Mouse (Mus musculus): ENCODE results near the gene Padi3. TPM values are rescaled to one million over a fixed set of nuclear protein-coding genes. Genes with fewer than 3 reads are reported as not detected.

The Padi3 gene
- polyA plus RNA-seq, 1 experiment: not detected

- Histone ChIP-seq H3K27me3 (ENCODE audit: control insufficient read depth) (peaks cover 14% of the 10 kb centered on the region), H3K9me3 (ENCODE audit: control insufficient read depth, low read length) (no peaks in the 10 kb centered on the region), H3K4me1 (ENCODE audit: control insufficient read depth) (peaks cover 8% of the 10 kb centered on the region), H3K4me3 (replicated peaks) (no peak overlapping the region), H3K36me3 (ENCODE audit: control insufficient read depth) (no peaks in the 10 kb centered on the region)
- TF ChIP-seq TAL1 (IDR thresholded peaks at IDR 0.05; ENCODE audit: low read length): no peak
Measured at GRCm38 (mm10) chr4:140827237-140827636, 16.8 kb upstream of the Padi3 start.

GRCm38 (mm10) chr4:140825942-140826341 is 15.5 kb upstream of the Padi3 start:
- H3K4me1 ChIP-seq (ENCODE audit: control insufficient read depth): peaks cover 9% of the 10 kb centered on the region
- H3K36me3 ChIP-seq (ENCODE audit: control insufficient read depth): no peaks in the 10 kb centered on the region
- no peak overlapping the region for H3K4me3 ChIP-seq (replicated peaks)
- TF ChIP-seq GATA1 (IDR thresholded peaks at IDR 0.05; ENCODE audit: low read length) (no peak), TAL1 (IDR thresholded peaks at IDR 0.05; ENCODE audit: low read length) (no peak)
- peaks cover 10% of the 10 kb centered on the region for H3K27me3 ChIP-seq (ENCODE audit: control insufficient read depth)
- no peaks in the 10 kb centered on the region for H3K9me3 ChIP-seq (ENCODE audit: control insufficient read depth, low read length)

- no peak for TF ChIP-seq TAL1 (IDR thresholded peaks at IDR 0.05; ENCODE audit: low read length)
- no peak for TF ChIP-seq GATA1 (IDR thresholded peaks at IDR 0.05; ENCODE audit: low read length)
- Histone ChIP-seq H3K27me3 (ENCODE audit: control insufficient read depth) (peaks cover 2% of the 10 kb centered on the region; the same call in 1 of the 2 replicates), H3K36me3 (ENCODE audit: control insufficient read depth) (no peaks in the 10 kb centered on the region), H3K4me1 (ENCODE audit: control insufficient read depth) (peaks cover 10% of the 10 kb centered on the region), H3K4me3 (replicated peaks) (no peak overlapping the region), H3K9me3 (ENCODE audit: control insufficient read depth, low read length) (no peaks in the 10 kb centered on the region)
Measured at GRCm38 (mm10) chr4:140821988-140822387, 11.5 kb upstream of the Padi3 start.

- no peaks in the 10 kb centered on the region for H3K9me3 ChIP-seq (ENCODE audit: control insufficient read depth, low read length)
- no peak overlapping the region for H3K4me3 ChIP-seq (replicated peaks)
- TF ChIP-seq GATA1 (IDR thresholded peaks at IDR 0.05; ENCODE audit: low read length) (no peak), TAL1 (IDR thresholded peaks at IDR 0.05; ENCODE audit: low read length) (no peak)
- peaks cover 48% of the 10 kb centered on the region for H3K4me1 ChIP-seq (ENCODE audit: control insufficient read depth)
- H3K27me3 ChIP-seq (ENCODE audit: control insufficient read depth): peaks cover 5% of the 10 kb centered on the region
- H3K36me3 ChIP-seq (ENCODE audit: control insufficient read depth): no peaks in the 10 kb centered on the region
Measured at GRCm38 (mm10) chr4:140817413-140817812, 7.0 kb upstream of the Padi3 start.

- Histone ChIP-seq H3K4me3 (replicated peaks) (peak overlapping the region; percentile 46), H3K9me3 (ENCODE audit: control insufficient read depth, low read length) (no peaks in the 10 kb centered on the region), H3K4me1 (ENCODE audit: control insufficient read depth) (peaks cover 55% of the 10 kb centered on the region), H3K36me3 (ENCODE audit: control insufficient read depth) (no peaks in the 10 kb centered on the region), H3K27me3 (ENCODE audit: control insufficient read depth) (peaks cover 5% of the 10 kb centered on the region)
- TF ChIP-seq GATA1 (IDR thresholded peaks at IDR 0.05; ENCODE audit: low read length) (no peak; the same call in 1 of the 2 replicates), TAL1 (IDR thresholded peaks at IDR 0.05; ENCODE audit: low read length) (peak; percentile 68)
Measured at GRCm38 (mm10) chr4:140815996-140816917, 5.8 kb upstream of the Padi3 start.

GRCm38 (mm10) chr4:140815496-140815895 is 5.0 kb upstream of the Padi3 start:
- TF ChIP-seq GATA1 (IDR thresholded peaks at IDR 0.05; ENCODE audit: low read length): no peak
- no peak for TF ChIP-seq TAL1 (IDR thresholded peaks at IDR 0.05; ENCODE audit: low read length)
- Histone ChIP-seq H3K4me1 (ENCODE audit: control insufficient read depth) (peaks cover 57% of the 10 kb centered on the region), H3K9me3 (ENCODE audit: control insufficient read depth, low read length) (no peaks in the 10 kb centered on the region), H3K36me3 (ENCODE audit: control insufficient read depth) (no peaks in the 10 kb centered on the region), H3K27me3 (ENCODE audit: control insufficient read depth) (peaks cover 5% of the 10 kb centered on the region), H3K4me3 (replicated peaks) (no peak overlapping the region)

- TF ChIP-seq GATA1 (IDR thresholded peaks at IDR 0.05; ENCODE audit: low read length) (no peak), TAL1 (IDR thresholded peaks at IDR 0.05; ENCODE audit: low read length) (no peak)
- Histone ChIP-seq H3K4me3 (replicated peaks) (peak overlapping the region; percentile 60), H3K4me1 (ENCODE audit: control insufficient read depth) (peaks cover 64% of the 10 kb centered on the region), H3K27me3 (ENCODE audit: control insufficient read depth) (peaks cover 7% of the 10 kb centered on the region), H3K36me3 (ENCODE audit: control insufficient read depth) (no peaks in the 10 kb centered on the region), H3K9me3 (ENCODE audit: control insufficient read depth, low read length) (no peaks in the 10 kb centered on the region)
Measured at GRCm38 (mm10) chr4:140814241-140815225, 4.1 kb upstream of the Padi3 start.

- H3K27me3 ChIP-seq (ENCODE audit: control insufficient read depth): peaks cover 12% of the 10 kb centered on the region
- no peak overlapping the region for H3K4me3 ChIP-seq (replicated peaks)
- no peaks in the 10 kb centered on the region for H3K9me3 ChIP-seq (ENCODE audit: control insufficient read depth, low read length)
- no peaks in the 10 kb centered on the region for H3K36me3 ChIP-seq (ENCODE audit: control insufficient read depth)
- peaks cover 72% of the 10 kb centered on the region for H3K4me1 ChIP-seq (ENCODE audit: control insufficient read depth)
- TF ChIP-seq TAL1 (IDR thresholded peaks at IDR 0.05; ENCODE audit: low read length) (no peak), GATA1 (IDR thresholded peaks at IDR 0.05; ENCODE audit: low read length) (no peak)
Measured at GRCm38 (mm10) chr4:140813358-140814185, 3.1 kb upstream of the Padi3 start.

Data from erythroblast, embryonic 14.5 days (primary cell).